Mouse (Mus musculus) adrenal gland, postnatal 25 days (tissue): ENCODE results near the gene Prkch. TPM values are rescaled to one million over a fixed set of nuclear protein-coding genes. Genes with fewer than 3 reads are reported as not detected.

Source experiments
- DNase-seq: peaks from one replicate; pipeline ENCODE4 v3.0.0; 2021; ENCODE audit warnings: mixed read lengths
- total RNA-seq: library from RNA; stranded (reverse); gene quantifications from 2 replicates; pipeline ENCODE4 v1.2.3, GENCODE M21; 2021

Prkch gene
- total RNA-seq, 1 experiment from 2014 or later, result 15.2 TPM

GRCm38 (mm10) chr12:73801845-73802244, 217.2 kb downstream of the Prkch start:
- no peak for DNase-seq

- no peak for DNase-seq
These were observed 217.9 kb downstream of the Prkch start for GRCm38 (mm10) chr12:73802379-73803057.

- DNase-seq, result no peak
These were observed 219.3 kb downstream of the Prkch start for GRCm38 (mm10) chr12:73803946-73804345.

DNA sequence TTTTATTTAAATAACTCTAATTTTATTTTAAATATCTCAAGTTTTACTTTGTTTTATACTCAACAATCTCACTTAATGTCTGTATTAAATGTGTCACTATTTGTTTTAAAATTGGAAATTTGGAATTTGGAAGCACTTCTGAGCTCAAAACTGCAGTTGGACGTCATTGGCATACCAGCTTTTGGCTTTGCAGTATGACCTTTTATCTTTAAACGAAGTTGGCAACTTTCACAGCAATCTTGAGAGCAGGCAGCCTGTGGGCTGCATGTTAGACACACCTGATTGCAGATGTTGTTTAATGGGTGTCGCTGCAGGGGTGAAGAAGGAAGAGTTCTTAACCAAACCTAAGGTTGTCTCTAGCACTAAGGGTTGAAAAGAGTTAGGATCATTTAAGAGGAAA, 220.9 kb downstream of the Prkch start:
- no peak for DNase-seq

DNA sequence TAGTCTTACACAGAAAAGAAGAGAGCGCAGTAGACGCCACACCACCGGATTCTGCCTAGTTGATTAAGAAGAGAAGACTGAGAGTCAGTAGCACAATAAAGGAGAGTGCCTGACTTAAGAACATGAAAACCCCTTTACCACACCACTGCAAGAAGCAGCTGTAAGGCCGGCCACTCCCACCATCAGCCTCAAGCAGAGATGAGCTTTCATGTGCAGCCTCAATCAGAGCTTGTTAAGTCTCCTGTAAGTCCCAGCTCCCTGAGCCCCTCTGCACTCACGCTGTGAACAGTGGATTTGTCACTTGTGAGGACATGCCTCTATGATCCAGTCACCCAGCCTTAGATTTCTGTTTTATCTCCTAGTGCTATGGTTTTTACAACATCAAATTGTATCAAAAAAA, 221.4 kb downstream of the Prkch start:
- DNase-seq, result no peak

DNA sequence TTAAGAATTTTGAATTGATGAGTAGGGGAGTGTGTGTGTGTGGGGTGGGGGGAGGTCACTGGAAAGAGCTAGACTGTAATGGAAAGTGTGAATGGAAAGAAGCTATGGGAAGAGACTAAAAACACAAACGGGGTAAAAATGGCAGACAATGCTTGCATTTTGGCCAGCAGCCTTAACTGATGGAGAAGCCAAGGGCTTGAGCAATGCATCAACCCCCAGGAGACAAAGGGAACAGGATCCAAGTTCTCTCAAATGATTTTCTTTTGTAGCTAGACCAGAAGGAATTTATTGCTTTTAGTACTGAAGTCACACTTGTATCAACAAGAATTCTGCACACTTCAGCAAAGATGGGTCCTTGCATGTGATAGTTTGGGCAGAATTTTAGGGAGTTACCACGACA, 222.6 kb downstream of the Prkch start:
- DNase-seq, result no peak

DNA sequence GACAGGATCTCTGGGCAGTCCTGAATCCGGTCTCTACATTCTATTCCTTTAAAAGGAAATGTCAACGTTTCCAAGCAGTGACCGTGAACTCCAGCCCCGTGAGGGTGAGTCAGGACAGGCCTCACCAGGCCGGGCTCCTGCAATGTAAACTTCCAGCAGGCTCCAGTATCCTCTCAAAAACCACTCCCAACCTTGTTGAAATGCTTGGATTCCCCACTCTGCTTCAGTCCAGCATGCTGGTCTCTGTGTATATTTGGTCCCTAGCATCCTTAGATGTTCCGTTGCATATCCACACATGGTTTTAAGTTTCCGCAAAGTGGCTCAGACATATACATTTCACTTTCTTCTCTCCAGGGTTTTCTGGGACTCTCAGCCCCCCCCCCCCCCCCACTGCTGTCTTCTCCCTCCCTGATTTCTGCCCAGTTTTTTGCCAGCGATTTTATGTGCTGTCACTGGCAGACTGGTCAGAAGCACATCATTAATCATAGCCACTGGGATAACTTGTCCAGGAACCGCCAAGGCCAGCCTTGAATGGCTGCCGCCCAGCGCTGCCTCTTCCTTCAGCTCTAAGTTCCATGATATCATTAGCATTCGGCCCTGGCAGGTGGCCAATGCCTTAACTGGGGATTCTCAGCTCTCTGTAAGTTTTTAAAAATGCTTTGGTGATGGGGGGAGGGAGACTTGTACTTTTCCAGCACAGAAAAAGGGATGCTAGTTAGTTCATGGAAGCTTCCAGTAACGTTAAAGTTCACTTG, 225.6 kb downstream of the Prkch start:
- DNase-seq, result peak; percentile 90

- no peak for DNase-seq
These were observed 226.3 kb downstream of the Prkch start for GRCm38 (mm10) chr12:73810903-73811302.

- no peak for DNase-seq
These were observed 227.6 kb downstream of the Prkch start for GRCm38 (mm10) chr12:73812198-73812597.

- DNase-seq, result no peak
These were observed 228.7 kb downstream of the Prkch start for GRCm38 (mm10) chr12:73813016-73813900.

GRCm38 (mm10) chr12:73814056-73814735, 229.6 kb downstream of the Prkch start:
- no peak for DNase-seq

GRCm38 (mm10) chr12:73814897-73815296, 230.3 kb downstream of the Prkch start:
- no peak for DNase-seq

- no peak for DNase-seq
These were observed 230.9 kb downstream of the Prkch start for GRCm38 (mm10) chr12:73815463-73815862.

DNA sequence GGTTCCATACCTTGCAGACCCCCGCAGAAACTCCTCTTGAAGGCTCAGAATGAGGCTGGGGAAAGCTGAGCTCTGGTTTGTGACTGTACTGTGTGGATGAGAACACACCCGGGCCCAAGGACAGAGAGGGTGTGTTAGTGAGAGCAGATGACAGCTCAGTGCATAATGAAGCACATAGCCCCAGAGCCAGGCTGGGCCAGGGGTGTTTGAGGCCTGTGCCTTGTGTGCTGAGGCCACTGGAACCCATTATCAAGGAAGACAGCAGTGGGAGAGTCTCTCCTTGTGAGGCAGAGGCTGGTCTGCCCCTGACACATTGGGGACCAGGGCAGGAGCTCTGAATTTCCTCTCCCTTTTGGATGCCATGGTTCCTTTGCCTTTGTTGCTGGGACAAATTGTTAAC, 231.3 kb downstream of the Prkch start:
- no peak for DNase-seq

DNA sequence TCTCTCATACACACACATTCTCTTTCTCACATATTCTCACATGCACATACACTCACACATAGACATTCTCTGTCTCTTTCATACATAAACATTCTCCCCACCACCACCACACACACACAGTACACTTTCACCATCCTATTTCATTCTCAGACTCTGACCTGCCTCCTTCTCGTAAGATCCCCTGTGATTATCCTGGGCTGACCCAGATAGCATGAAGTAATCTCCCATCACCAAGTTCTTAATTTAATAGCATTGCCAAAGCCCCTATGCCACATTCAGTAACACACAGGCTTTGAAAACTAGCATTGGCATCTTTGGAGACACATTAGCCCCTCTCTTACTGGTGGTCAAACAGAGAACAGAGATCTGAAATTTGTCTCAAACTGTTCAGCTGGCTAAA, 232.3 kb downstream of the Prkch start:
- no peak for DNase-seq

- DNase-seq, result no peak
These were observed 234.2 kb downstream of the Prkch start for GRCm38 (mm10) chr12:73818801-73819200.

DNA sequence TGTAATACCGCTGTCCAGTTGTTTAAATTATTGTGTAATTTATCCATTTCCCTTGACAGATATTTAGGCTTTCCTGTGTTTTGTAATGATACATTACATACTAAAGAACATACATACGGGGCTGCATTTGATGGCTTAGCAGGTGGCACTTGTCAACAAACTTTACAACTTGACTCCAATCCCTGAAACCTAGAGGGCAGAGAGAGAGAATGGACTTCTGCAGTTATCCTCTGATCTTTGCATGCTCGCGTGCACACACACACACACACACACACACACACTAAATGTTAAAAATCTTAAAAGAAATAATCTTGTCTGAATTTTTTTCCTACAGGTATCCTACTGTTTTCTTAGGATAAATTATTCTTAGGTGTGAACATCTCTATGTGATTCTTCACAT, 236.6 kb downstream of the Prkch start:
- no peak for DNase-seq

GRCm38 (mm10) chr12:73822331-73822730, 237.7 kb downstream of the Prkch start:
- DNase-seq, result no peak

GRCm38 (mm10) chr12:73824828-73825227, 240.2 kb downstream of the Prkch start:
- DNase-seq, result no peak
